In the genomic region with DNA sequence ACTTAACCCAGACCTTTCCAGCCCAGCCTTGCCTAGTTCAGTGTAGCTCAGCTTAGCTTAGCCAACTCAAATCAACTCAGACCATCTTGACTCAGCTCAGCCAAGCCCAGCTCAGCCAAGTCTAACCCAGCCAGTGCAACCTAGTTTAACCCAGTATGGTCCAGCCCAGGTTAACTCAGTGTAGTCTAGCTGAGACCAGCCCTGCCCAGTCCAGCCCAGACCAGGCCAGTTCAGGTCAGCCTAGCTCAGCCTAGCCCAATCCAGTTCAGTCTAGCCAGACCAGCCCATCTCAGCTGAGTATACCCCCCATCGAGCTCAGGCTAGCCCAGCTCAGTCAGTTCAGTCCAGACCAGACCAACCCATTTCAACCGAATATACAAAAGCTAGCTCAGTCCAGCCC, we compare ENCODE assay signal across 11 mouse cellular contexts.
A peak's percentile ranks its signal among the peaks of the same experiment; 100 is the strongest.
DNase-seq lines count a peak whose midpoint lies in the region; ATAC-seq lines count a peak whose summit lies in the region.
"Had no signal": no experiment of that assay in that cellular context is flagged by ENCODE, and none has a peak within 500 bp of the region (broad histone marks: within the 10 kb centered on the region; RNA-seq: fewer than 3 reads in every experiment).

No protein-coding gene starts in this region.

- no peak overlapping the region for H3K4me2 ChIP-seq in heart, embryonic 11.5 days
- no peak overlapping the region for H3K4me2 ChIP-seq in lung, embryonic 15.5 days
- no peak overlapping the region for H3K4me2 ChIP-seq in intestine, embryonic 15.5 days (replicated peaks)
- H3K4me2 ChIP-seq in stomach, embryonic 14.5 days (replicated peaks; ENCODE audit: low read depth, low read length) = no peak overlapping the region

- no peak for DNase-seq in heart, adult 8-10 months (ENCODE audit: low spot score)
- no peak for DNase-seq in lung, postnatal 14 days
- DNase-seq in left cerebral cortex, postnatal 14 days (ENCODE audit: low spot score in 2 of 2) = no peak
- DNase-seq in left cerebral cortex, postnatal 25 days (ENCODE audit: low spot score in 2 of 2) = no peak
- DNase-seq: embryo, embryonic 11 days; kidney, postnatal 25 days; thymus, postnatal 4 days had no signal

- no peaks in the 10 kb centered on the region for H3K36me3 ChIP-seq in heart, embryonic 11.5 days (ENCODE audit: control insufficient read depth, insufficient read depth, low read length)
- H3K36me3 ChIP-seq in lung, embryonic 15.5 days = no peaks in the 10 kb centered on the region
- no peaks in the 10 kb centered on the region for H3K36me3 ChIP-seq in intestine, embryonic 15.5 days
- no peaks in the 10 kb centered on the region for H3K36me3 ChIP-seq in stomach, embryonic 14.5 days (ENCODE audit: control insufficient read depth, insufficient read depth, low read length)

- H3K4me3 ChIP-seq in heart, embryonic 11.5 days (ENCODE audit: low read depth, low read length) = no peak overlapping the region
- H3K4me3 ChIP-seq in lung, embryonic 15.5 days = no peak overlapping the region
- no peak overlapping the region for H3K4me3 ChIP-seq in intestine, embryonic 15.5 days (replicated peaks)
- H3K4me3 ChIP-seq in stomach, embryonic 14.5 days (ENCODE audit: low read depth, low read length) = no peak overlapping the region

- no peaks in the 10 kb centered on the region for H3K9me3 ChIP-seq in heart, embryonic 11.5 days (replicated peaks; ENCODE audit: control insufficient read depth, low read length)
- no peaks in the 10 kb centered on the region for H3K9me3 ChIP-seq in lung, embryonic 15.5 days
- no peaks in the 10 kb centered on the region for H3K9me3 ChIP-seq in intestine, embryonic 15.5 days
- no peaks in the 10 kb centered on the region for H3K9me3 ChIP-seq in stomach, embryonic 14.5 days (ENCODE audit: control insufficient read depth, low read depth, low read length)

- WGBS in heart, embryonic 11.5 days (ENCODE audit: insufficient replicate concordance) = 66% methylated on average over 2 of the region's 2 CpGs
- WGBS in lung, embryonic 15.5 days = 71% methylated on average over 2 of the region's 2 CpGs
- 66% methylated on average over 2 of the region's 2 CpGs for WGBS in intestine, embryonic 15.5 days
- 81% methylated on average over 2 of the region's 2 CpGs for WGBS in stomach, embryonic 14.5 days

- intact Hi-C loops in left cerebral cortex, postnatal 14 days (cut with DNase I) = no loop called here
- intact Hi-C loops in left cerebral cortex, postnatal 25 days (cut with DNase I) = no loop called here

- H3K27me3 ChIP-seq in heart, embryonic 11.5 days (ENCODE audit: control insufficient read depth, insufficient read depth, low read length) = no peaks in the 10 kb centered on the region
- H3K27me3 ChIP-seq in lung, embryonic 15.5 days = no peaks in the 10 kb centered on the region
- no peaks in the 10 kb centered on the region for H3K27me3 ChIP-seq in intestine, embryonic 15.5 days (replicated peaks)
- no peaks in the 10 kb centered on the region for H3K27me3 ChIP-seq in stomach, embryonic 14.5 days (ENCODE audit: control insufficient read depth, insufficient read depth, low read length)

- ATAC-seq in heart, embryonic 11.5 days (replicated peaks; ENCODE audit: insufficient number of reproducible peaks, low FRiP score, low TSS enrichment) = peak; percentile 28; the same call in 1 of the 2 replicates
- ATAC-seq in lung, embryonic 15.5 days (ENCODE audit: borderline replicate concordance, extremely low read depth, low FRiP score, low TSS enrichment) = peak; percentile 32; the same call in 1 of the 2 replicates
- ATAC-seq in intestine, embryonic 15.5 days = 0 out of 2 replicates have a peak, but pooled peaks have one; percentile 12
- ATAC-seq in stomach, embryonic 14.5 days (ENCODE audit: insufficient number of reproducible peaks, insufficient read depth, low FRiP score, low read depth) = peak; percentile 14; the same call in 1 of the 2 replicates

- H3K4me1 ChIP-seq in heart, embryonic 11.5 days (ENCODE audit: control insufficient read depth, insufficient read depth, low read length) = no peaks in the 10 kb centered on the region
- H3K4me1 ChIP-seq in lung, embryonic 15.5 days = no peaks in the 10 kb centered on the region
- H3K4me1 ChIP-seq in intestine, embryonic 15.5 days (replicated peaks) = no peaks in the 10 kb centered on the region
- no peaks in the 10 kb centered on the region for H3K4me1 ChIP-seq in stomach, embryonic 14.5 days (ENCODE audit: control insufficient read depth, insufficient read depth, low read length)

- no peak overlapping the region for H3K9ac ChIP-seq in heart, embryonic 11.5 days (ENCODE audit: low read depth, low read length)
- no peak overlapping the region for H3K9ac ChIP-seq in lung, embryonic 15.5 days
- H3K9ac ChIP-seq in intestine, embryonic 15.5 days = no peak overlapping the region
- H3K9ac ChIP-seq in stomach, embryonic 14.5 days (replicated peaks; ENCODE audit: low read depth, low read length) = no peak overlapping the region

- no peak overlapping the region for H3K27ac ChIP-seq in heart, embryonic 11.5 days (ENCODE audit: low read depth, low read length)
- H3K27ac ChIP-seq in lung, embryonic 15.5 days = no peak overlapping the region
- no peak overlapping the region for H3K27ac ChIP-seq in intestine, embryonic 15.5 days
- H3K27ac ChIP-seq in stomach, embryonic 14.5 days (ENCODE audit: low read length) = no peak overlapping the region
